In the genomic region with DNA sequence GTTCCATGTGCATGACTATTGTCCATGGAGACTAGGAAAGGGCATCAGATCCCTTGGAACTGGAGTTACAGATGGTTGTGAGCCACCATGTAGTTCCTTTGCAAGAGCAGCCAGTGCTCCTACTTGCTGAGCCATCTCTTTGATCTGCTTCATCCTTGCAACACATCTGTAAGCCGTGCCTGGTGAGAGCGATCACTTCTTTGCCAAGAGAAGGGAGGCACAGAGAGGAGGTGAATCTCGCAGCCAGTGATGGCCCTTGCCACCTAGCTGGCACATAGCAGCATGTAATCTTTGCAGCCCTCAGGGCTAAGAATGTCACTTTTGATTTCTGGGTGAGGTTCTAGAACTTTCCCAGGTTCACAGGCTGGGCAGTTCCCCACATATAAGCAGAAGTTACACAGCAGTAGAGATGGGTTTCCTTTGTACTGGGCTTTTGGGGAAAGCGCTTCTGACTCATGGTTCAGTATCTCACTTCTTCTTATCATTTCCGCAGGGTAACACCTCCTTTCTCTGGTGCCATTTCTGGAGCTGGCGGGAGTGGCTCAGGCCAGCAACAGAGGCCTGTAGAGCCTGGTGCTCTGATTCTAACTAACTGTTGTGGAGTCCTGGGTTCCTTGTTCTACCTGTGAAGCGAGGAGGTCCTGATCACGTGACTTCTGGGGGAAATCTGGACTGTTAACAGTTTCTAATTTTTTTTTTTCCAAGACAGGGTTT, we compare ENCODE assay signal across 13 mouse cellular contexts. TPM values are rescaled to one million over a fixed set of nuclear protein-coding genes. Genes with fewer than 3 reads are reported as not detected.
DNase-seq lines count a peak whose midpoint lies in the region; ATAC-seq and TF ChIP-seq lines count a peak whose summit lies in the region.
"Had no signal": no experiment of that assay in that cellular context is flagged by ENCODE, and none has a peak within 500 bp of the region (broad histone marks: within the 10 kb centered on the region; RNA-seq: fewer than 3 reads in every experiment).

No protein-coding gene starts in this region.

- H3K4me2 ChIP-seq in liver, postnatal 0 days (ENCODE audit: low read depth, low read length) = no peak overlapping the region
- H3K4me2 ChIP-seq: embryonic facial prominence, embryonic 13.5 days; hindbrain, embryonic 15.5 days; neural tube, embryonic 13.5 days had no signal

- peaks cover 2% of the 10 kb centered on the region; the same call in 1 of the 2 replicates for H3K9me3 ChIP-seq in liver, postnatal 0 days (ENCODE audit: low read length)
- H3K9me3 ChIP-seq: embryonic facial prominence, embryonic 13.5 days; hindbrain, embryonic 15.5 days; neural tube, embryonic 13.5 days had no signal

- peak; percentile 31 for ATAC-seq in liver, postnatal 0 days
- ATAC-seq: Patski had no signal

- DNase-seq in spleen, adult 2 months (ENCODE audit: low read depth in 1 of 2, low spot score in 2 of 2) = peak; percentile 56 to 78
- DNase-seq in spleen, postnatal 4 days (ENCODE audit: low spot score in 2 of 2) = no peak
- DNase-seq in liver, postnatal 0 days = no peak
- peak; percentile 35 for DNase-seq in thymus, postnatal 25 days
- no peak for DNase-seq in cerebellum, adult 11-12 months
- DNase-seq in gastrocnemius, postnatal 10 days = no peak
- DNase-seq in ovary, postnatal 14 days (ENCODE audit: low spot score) = no peak

- no peak for TF ChIP-seq EP300 in liver, postnatal 0 days (IDR thresholded peaks at IDR 0.05; ENCODE audit: low read depth)

- H3K36me3 ChIP-seq in spleen, adult 2 months (ENCODE audit: control insufficient read depth, insufficient read depth, low read length) = no peaks in the 10 kb centered on the region
- no peaks in the 10 kb centered on the region for H3K36me3 ChIP-seq in liver, postnatal 0 days (replicated peaks; ENCODE audit: insufficient read depth, low read length)
- H3K36me3 ChIP-seq: embryonic facial prominence, embryonic 13.5 days; hindbrain, embryonic 15.5 days; neural tube, embryonic 13.5 days had no signal

- peaks cover 41% of the 10 kb centered on the region for H3K4me1 ChIP-seq in spleen, adult 2 months (ENCODE audit: control insufficient read depth, insufficient read depth, insufficient read length)
- H3K4me1 ChIP-seq in brown adipose tissue, adult 24 weeks (ENCODE audit: control insufficient read depth, insufficient read depth, insufficient read length, low read length) = peaks cover under 1% of the 10 kb centered on the region; the same call in 1 of the 2 replicates
- H3K4me1 ChIP-seq in liver, postnatal 0 days (ENCODE audit: insufficient read depth) = peaks cover 32% of the 10 kb centered on the region

- TF ChIP-seq POLR2A in spleen, adult 2 months (IDR thresholded peaks at IDR 0.05; ENCODE audit: low read depth, low read length) = no peak

- no peaks in the 10 kb centered on the region for H3K27me3 ChIP-seq in spleen, adult 2 months (ENCODE audit: control insufficient read depth, insufficient read depth, low read length)
- no peaks in the 10 kb centered on the region for H3K27me3 ChIP-seq in liver, postnatal 0 days (ENCODE audit: insufficient read depth, low read length)
- H3K27me3 ChIP-seq: embryonic facial prominence, embryonic 13.5 days; hindbrain, embryonic 15.5 days; neural tube, embryonic 13.5 days had no signal

- no peak for TF ChIP-seq CTCF in spleen, adult 2 months (IDR thresholded peaks at IDR 0.05; ENCODE audit: extremely low read depth, insufficient read depth, insufficient read length, insufficient replicate concordance)
- no peak for TF ChIP-seq CTCF in liver, postnatal 0 days (IDR thresholded peaks at IDR 0.05; ENCODE audit: low read depth)

- 0 out of 2 replicates have a peak overlapping the region, but pooled peaks have one; percentile 2 for H3K4me3 ChIP-seq in spleen, adult 2 months (ENCODE audit: extremely low read depth, insufficient read depth, insufficient read length)
- H3K4me3 ChIP-seq in brown adipose tissue, adult 24 weeks (ENCODE audit: insufficient read depth, low read depth, low read length) = no peak overlapping the region
- H3K4me3 ChIP-seq in liver, postnatal 0 days (ENCODE audit: low read depth, low read length) = no peak overlapping the region
- H3K4me3 ChIP-seq: embryonic facial prominence, embryonic 13.5 days; hindbrain, embryonic 15.5 days; neural tube, embryonic 13.5 days had no signal

- peak overlapping the region; percentile 96 for H3K27ac ChIP-seq in spleen, adult 2 months (ENCODE audit: insufficient read depth, low read length)
- H3K27ac ChIP-seq in brown adipose tissue, adult 24 weeks (replicated peaks; ENCODE audit: low read depth, low read length) = peak overlapping the region; percentile 6
- peak overlapping the region; percentile 87 for H3K27ac ChIP-seq in liver, postnatal 0 days (ENCODE audit: low read depth)
- H3K27ac ChIP-seq: embryonic facial prominence, embryonic 13.5 days; hindbrain, embryonic 15.5 days; liver, embryonic 14.5 days; neural tube, embryonic 13.5 days had no signal

- no peak overlapping the region for H3K9ac ChIP-seq in liver, postnatal 0 days (replicated peaks)
- H3K9ac ChIP-seq: embryonic facial prominence, embryonic 13.5 days; hindbrain, embryonic 15.5 days; liver, embryonic 14.5 days; neural tube, embryonic 13.5 days had no signal

- 20% methylated on average over 8 of the region's 8 CpGs for WGBS in spleen, adult 2 months
- WGBS in liver, postnatal 0 days (ENCODE audit: insufficient replicate concordance) = 41% methylated on average over 8 of the region's 8 CpGs

RNA-seq across cellular contexts. Expression of a gene that starts 15.5 kb away (rescaled TPM):
- polyA plus RNA-seq in spleen, adult 2 months (2012; rRNA removed) = 64.4 and 72.8 TPM in 2 replicates
- polyA plus RNA-seq in brown adipose tissue, adult 24 weeks (2012; ENCODE audit: insufficient read depth, insufficient read length, missing spikeins) = not detected in 2 replicates
- polyA plus RNA-seq in liver, postnatal 0 days (2015; fragmentation: Nextera tagmentation; extraction: Ambion mirVana) = 0.34 and 0.43 TPM in 2 replicates
- 1 to 10 TPM in 1 of 2 experiments, under 1 TPM in 1; 0.85 to 2.6 TPM for total RNA-seq in gastrocnemius, postnatal 10 days (2021)

Comparison
In these comparisons a context has a peak if more than half of its experiments do, and no peak if none do; other contexts are left out.
1. DNase-seq: peak in spleen, adult 2 months (2 of 2) and thymus, postnatal 25 days (single experiment); none in spleen, postnatal 4 days (0 of 2), liver, postnatal 0 days (single experiment), cerebellum, adult 11-12 months (single experiment), gastrocnemius, postnatal 10 days (single experiment) and ovary, postnatal 14 days (single experiment).
2. H3K27ac ChIP-seq: peak in every context shown above with its lines; median percentile 96 in spleen, adult 2 months; 87 in liver, postnatal 0 days; 6 in brown adipose tissue, adult 24 weeks.
3. RNA of a gene that starts 15.5 kb away (polyA plus RNA-seq): 64.4 to 72.8 TPM in spleen, adult 2 months; 0.34 to 0.43 TPM in liver, postnatal 0 days and not detected in brown adipose tissue, adult 24 weeks; every median in the first group is over 10 times any median in the second.